ENCODE assay signal across 8 mouse cellular contexts in the genomic region with DNA sequence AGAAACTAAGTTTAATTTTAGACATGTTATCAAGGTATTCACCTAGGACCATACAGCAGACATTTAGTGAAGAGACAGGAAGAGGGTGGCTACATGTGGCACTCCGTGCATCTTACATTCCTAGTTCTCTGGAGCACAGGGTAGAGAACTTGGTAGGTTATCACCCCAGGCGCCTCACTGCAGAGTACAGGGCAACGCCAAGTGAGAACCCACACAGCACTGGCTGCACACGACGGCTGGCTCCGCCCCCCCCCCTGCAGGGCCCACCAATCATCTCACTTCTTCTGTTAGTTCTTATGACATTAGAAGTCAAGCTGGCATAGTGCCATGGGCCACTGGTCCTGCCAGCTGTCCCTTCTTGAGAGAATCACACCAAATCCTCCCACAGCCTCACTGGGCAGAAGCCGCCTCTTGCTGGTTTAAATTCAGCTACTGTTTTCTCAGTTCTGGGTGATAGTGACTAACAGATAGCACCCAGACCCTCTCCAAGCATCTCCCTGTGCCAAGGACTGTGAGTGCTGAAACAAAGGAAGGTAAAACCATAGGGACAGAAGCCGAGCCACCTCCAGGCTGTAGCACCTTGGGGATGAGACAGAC.
DNase-seq lines count a peak whose midpoint lies in the region; ATAC-seq and TF ChIP-seq lines count a peak whose summit lies in the region.

No protein-coding gene starts in this region.

- no peak for TF ChIP-seq CTCF in midbrain, postnatal 0 days (IDR thresholded peaks at IDR 0.05)

- H3K4me3 ChIP-seq in heart, embryonic 13.5 days, result no peak overlapping the region
- H3K4me3 ChIP-seq in midbrain, postnatal 0 days (ENCODE audit: low read depth, low read length), result no peak overlapping the region
- H3K4me3 ChIP-seq in midbrain, embryonic 16.5 days (ENCODE audit: low read depth, low read length), result no peak overlapping the region
- H3K4me3 ChIP-seq in stomach, embryonic 15.5 days (replicated peaks), result no peak overlapping the region

- DNase-seq in heart, adult 9 months (ENCODE audit: low spot score in 2 of 2), result no peak
- DNase-seq in midbrain, postnatal 0 days (ENCODE audit: low spot score), result peak; percentile 81
- peak; percentile 62 for DNase-seq in left cerebral cortex, adult 11 months (ENCODE audit: low spot score)
- DNase-seq in embryo, embryonic 10 days (ENCODE audit: low spot score), result no peak
- DNase-seq in yolk sac, embryonic 10.5 days (ENCODE audit: low spot score), result no peak

- H3K9me3 ChIP-seq in heart, embryonic 13.5 days, result no peaks in the 10 kb centered on the region
- H3K9me3 ChIP-seq in midbrain, postnatal 0 days (ENCODE audit: low read length), result no peaks in the 10 kb centered on the region
- no peaks in the 10 kb centered on the region for H3K9me3 ChIP-seq in midbrain, embryonic 16.5 days (replicated peaks; ENCODE audit: control insufficient read depth, low read length, poor library complexity, severe bottlenecking)
- no peaks in the 10 kb centered on the region for H3K9me3 ChIP-seq in stomach, embryonic 15.5 days

- H3K27ac ChIP-seq in heart, embryonic 13.5 days (replicated peaks), result peak overlapping the region; percentile 91
- H3K27ac ChIP-seq in midbrain, postnatal 0 days (ENCODE audit: low read depth, low read length), result no peak overlapping the region
- no peak overlapping the region for H3K27ac ChIP-seq in midbrain, embryonic 16.5 days (ENCODE audit: low read length)
- peak overlapping the region; percentile 86 for H3K27ac ChIP-seq in stomach, embryonic 15.5 days

- 57% methylated on average over 8 of the region's 8 CpGs for WGBS in heart, embryonic 13.5 days
- 72% methylated on average over 8 of the region's 8 CpGs for WGBS in midbrain, postnatal 0 days
- 73% methylated on average over 8 of the region's 8 CpGs for WGBS in midbrain, embryonic 16.5 days
- 70% methylated on average over 8 of the region's 8 CpGs for WGBS in stomach, embryonic 15.5 days

- H3K4me2 ChIP-seq in heart, embryonic 13.5 days, result no peak overlapping the region
- H3K4me2 ChIP-seq in midbrain, postnatal 0 days (ENCODE audit: low read depth, low read length, poor library complexity, severe bottlenecking), result no peak overlapping the region
- no peak overlapping the region for H3K4me2 ChIP-seq in midbrain, embryonic 16.5 days (ENCODE audit: low read length)
- H3K4me2 ChIP-seq in stomach, embryonic 15.5 days, result no peak overlapping the region

- no peak for ATAC-seq in heart, embryonic 13.5 days (ENCODE audit: extremely low read depth, insufficient number of reproducible peaks, low FRiP score, low TSS enrichment)
- 0 out of 2 replicates have a peak, but pooled peaks have one; percentile 45 for ATAC-seq in midbrain, postnatal 0 days (ENCODE audit: low FRiP score)
- ATAC-seq in midbrain, embryonic 16.5 days, result no peak
- ATAC-seq in stomach, embryonic 15.5 days (ENCODE audit: insufficient read depth, low FRiP score, low read depth), result no peak

- H3K9ac ChIP-seq in heart, embryonic 13.5 days, result no peak overlapping the region; the same call in 1 of the 2 replicates
- no peak overlapping the region for H3K9ac ChIP-seq in midbrain, postnatal 0 days (replicated peaks; ENCODE audit: low read length, poor library complexity, severe bottlenecking)
- H3K9ac ChIP-seq in midbrain, embryonic 16.5 days (ENCODE audit: low read depth, low read length), result no peak overlapping the region
- no peak overlapping the region for H3K9ac ChIP-seq in stomach, embryonic 15.5 days

- no peaks in the 10 kb centered on the region for H3K36me3 ChIP-seq in heart, embryonic 13.5 days
- no peaks in the 10 kb centered on the region for H3K36me3 ChIP-seq in midbrain, postnatal 0 days (ENCODE audit: insufficient read depth, low read length)
- H3K36me3 ChIP-seq in midbrain, embryonic 16.5 days (ENCODE audit: control insufficient read depth, insufficient read depth, low read length), result no peaks in the 10 kb centered on the region
- no peaks in the 10 kb centered on the region for H3K36me3 ChIP-seq in stomach, embryonic 15.5 days

- H3K4me1 ChIP-seq in heart, embryonic 13.5 days, result peaks cover 64% of the 10 kb centered on the region
- H3K4me1 ChIP-seq in midbrain, postnatal 0 days (ENCODE audit: insufficient read depth, low read length), result peaks cover 10% of the 10 kb centered on the region; the same call in 1 of the 2 replicates
- peaks cover 9% of the 10 kb centered on the region for H3K4me1 ChIP-seq in midbrain, embryonic 16.5 days (ENCODE audit: control insufficient read depth, insufficient read depth, low read length)
- H3K4me1 ChIP-seq in stomach, embryonic 15.5 days, result peaks cover 21% of the 10 kb centered on the region

- H3K27me3 ChIP-seq in heart, embryonic 13.5 days (replicated peaks), result no peaks in the 10 kb centered on the region
- H3K27me3 ChIP-seq in midbrain, postnatal 0 days (ENCODE audit: insufficient read depth, low read length), result no peaks in the 10 kb centered on the region
- no peaks in the 10 kb centered on the region for H3K27me3 ChIP-seq in midbrain, embryonic 16.5 days (ENCODE audit: control insufficient read depth, insufficient read depth, low read depth, low read length)
- no peaks in the 10 kb centered on the region for H3K27me3 ChIP-seq in stomach, embryonic 15.5 days (replicated peaks)

Comparison
In these comparisons a context has a peak if more than half of its experiments do, and no peak if none do; other contexts are left out.
1. H3K27ac ChIP-seq: peak in heart, embryonic 13.5 days (single experiment) and stomach, embryonic 15.5 days (single experiment); none in midbrain, postnatal 0 days (single experiment) and midbrain, embryonic 16.5 days (single experiment).
2. DNase-seq: peak in midbrain, postnatal 0 days (single experiment) and left cerebral cortex, adult 11 months (single experiment); none in heart, adult 9 months (0 of 2), embryo, embryonic 10 days (single experiment) and yolk sac, embryonic 10.5 days (single experiment).